Mouse (Mus musculus): Measurements from ENCODE around the gene Olfr926.
"Not testable (repeated sequence)": the region's sequence is repeated elsewhere in the genome, so short reads cannot be mapped to it uniquely, and the experiment has no call there.

The Olfr926 gene

DNA sequence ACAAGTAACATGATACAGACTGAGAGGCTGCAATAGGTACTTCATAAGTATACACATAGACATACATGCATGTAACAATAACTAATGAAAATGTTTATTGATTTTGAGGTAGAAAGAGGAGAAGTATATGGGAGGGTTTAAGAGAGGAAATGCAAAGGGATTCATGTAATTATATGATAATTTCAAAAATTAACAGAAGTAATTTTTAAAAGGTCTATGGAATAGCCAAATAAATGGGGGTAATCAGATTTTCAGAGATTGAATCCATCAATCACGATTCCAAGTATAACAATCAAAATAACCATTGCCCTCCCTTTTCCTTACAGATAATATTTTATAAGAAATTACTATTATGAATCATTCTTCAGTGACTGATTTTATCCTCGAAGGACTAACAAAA lies at the start of gene Olfr926:
Olfr926 (plus strand) TSS at position 301 of the 400 bp plus-strand sequence.
- no peak for DNase-seq

DNA sequence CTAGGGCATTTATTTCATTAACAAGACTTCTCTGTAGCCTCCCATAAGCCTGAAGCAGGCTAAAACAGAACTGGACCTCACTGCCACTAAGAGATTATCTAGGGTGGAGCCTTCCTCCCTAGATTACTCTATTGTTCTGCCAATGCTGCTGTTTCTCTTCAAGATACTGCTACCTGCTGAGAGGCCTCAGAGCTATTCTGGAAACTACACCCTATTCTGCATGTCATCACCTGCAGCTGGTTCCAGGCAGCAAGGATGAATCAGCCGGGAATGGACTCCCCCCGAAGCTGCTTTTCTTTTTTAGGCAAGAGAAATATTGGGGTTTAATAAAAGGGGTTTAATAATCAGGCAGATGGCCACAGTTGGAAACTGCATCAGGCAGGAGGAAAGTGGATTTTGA lies 43.9 kb upstream of the Olfr926 start:
- DNase-seq = no peak

DNA sequence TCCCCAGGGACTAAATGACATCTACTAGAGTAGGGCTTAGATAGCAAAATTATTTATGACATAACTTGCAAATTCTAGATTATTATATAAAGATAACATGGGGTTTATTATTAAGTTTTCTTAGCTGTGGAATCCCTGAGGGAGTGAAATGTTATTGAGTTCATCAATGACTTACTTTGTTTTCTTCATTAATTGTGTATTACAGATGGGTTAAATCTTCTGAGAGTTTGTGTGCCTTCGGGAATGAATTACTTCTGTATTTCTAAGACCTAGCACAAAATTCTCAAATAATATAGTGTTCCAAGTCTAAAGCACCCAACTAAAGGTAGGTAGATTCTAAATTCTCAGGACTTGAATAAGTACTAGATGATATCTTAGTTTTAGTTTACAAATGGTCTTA lies 32.8 kb upstream of the Olfr926 start, which contains the start of gene Olfr924:
Olfr924 (plus strand) TSS at position 301 of the 400 bp plus-strand sequence.
- DNase-seq = no peak

DNA sequence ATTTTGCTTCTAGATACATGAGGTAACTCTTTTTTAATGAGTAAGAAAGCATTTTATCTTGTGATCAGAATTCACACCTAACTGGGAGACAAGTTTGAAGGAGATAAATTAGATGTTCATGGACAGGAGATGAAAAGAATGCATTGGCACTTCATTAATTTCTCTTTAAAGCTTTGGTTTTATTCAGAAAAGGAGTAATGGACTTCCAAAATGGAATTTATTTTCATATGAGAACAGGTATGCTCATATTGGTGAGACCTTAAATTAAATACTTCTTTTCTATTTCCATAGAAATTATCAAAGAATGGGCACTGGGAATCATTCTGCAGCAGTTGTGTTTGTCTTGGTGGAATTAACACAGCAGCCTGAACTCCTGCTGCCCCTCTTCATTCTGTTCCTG lies 22.2 kb upstream of the Olfr926 start, which contains the start of gene Olfr26:
Olfr26 (plus strand) TSS at position 301 of the 400 bp plus-strand sequence.
- DNase-seq = no peak

DNA sequence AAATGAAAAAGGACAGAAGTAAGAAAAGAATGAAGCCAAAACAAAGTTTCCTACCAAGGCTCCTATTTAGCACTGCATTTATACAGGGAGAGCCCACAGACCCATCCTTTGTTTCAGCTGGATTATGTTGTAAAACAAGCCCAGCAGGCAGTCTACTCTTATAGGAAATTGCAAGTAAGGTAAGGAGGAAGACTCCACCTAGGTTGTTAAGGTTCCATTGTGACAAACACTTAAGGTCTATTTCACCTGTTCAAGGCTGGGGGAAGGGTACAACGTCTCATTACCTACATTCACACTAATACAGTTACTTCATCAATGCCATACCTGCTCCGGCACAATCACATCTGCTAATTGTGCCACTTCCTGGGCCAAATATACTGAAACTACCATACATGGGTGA lies 2.0 kb upstream of the Olfr926 start:
- not testable (repeated sequence) for DNase-seq
